In the genomic region with DNA sequence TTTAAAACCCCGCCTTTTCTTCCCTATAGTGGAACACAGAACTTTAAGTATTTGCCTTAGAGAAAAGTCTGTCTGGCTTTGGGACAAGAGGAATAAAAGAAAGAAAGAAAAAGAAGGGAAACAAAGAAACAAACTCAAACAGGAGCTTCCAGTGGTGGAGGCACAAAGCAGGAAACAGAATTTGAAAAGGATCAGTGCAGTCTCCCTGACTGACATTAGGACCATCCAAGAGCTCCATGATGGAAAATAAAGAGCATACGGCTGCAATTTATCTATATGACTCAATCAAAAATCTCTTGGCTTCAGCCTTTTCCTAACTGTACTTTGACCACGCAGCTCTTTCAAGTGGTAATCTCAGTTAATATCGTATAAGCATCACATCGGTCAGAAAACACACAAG, we compare ENCODE assay signal across 9 mouse cellular contexts. TPM values are rescaled to one million over a fixed set of nuclear protein-coding genes. Genes with fewer than 3 reads are reported as not detected.
A peak's percentile ranks its signal among the peaks of the same experiment; 100 is the strongest.
DNase-seq lines count a peak whose midpoint lies in the region; ATAC-seq and TF ChIP-seq lines count a peak whose summit lies in the region.
"Had no signal": no experiment of that assay in that cellular context is flagged by ENCODE, and none has a peak within 500 bp of the region (broad histone marks: within the 10 kb centered on the region; RNA-seq: fewer than 3 reads in every experiment).

No protein-coding gene starts in this region.

- H3K4me2 ChIP-seq in kidney, postnatal 0 days (ENCODE audit: low read length), result peak overlapping the region; percentile 69
- peak overlapping the region; percentile 73 for H3K4me2 ChIP-seq in forebrain, embryonic 12.5 days
- H3K4me2 ChIP-seq in limb, embryonic 11.5 days (ENCODE audit: low read depth, severe bottlenecking), result peak overlapping the region; percentile 54
- peak overlapping the region; percentile 88 for H3K4me2 ChIP-seq in neural tube, embryonic 13.5 days

- H3K9me3 ChIP-seq in kidney, postnatal 0 days (replicated peaks; ENCODE audit: low read length), result no peaks in the 10 kb centered on the region
- H3K9me3 ChIP-seq in forebrain, embryonic 12.5 days, result no peaks in the 10 kb centered on the region
- no peaks in the 10 kb centered on the region for H3K9me3 ChIP-seq in limb, embryonic 11.5 days (ENCODE audit: control insufficient read depth, low read length)
- no peaks in the 10 kb centered on the region for H3K9me3 ChIP-seq in neural tube, embryonic 13.5 days

- H3K36me3 ChIP-seq in kidney, postnatal 0 days (ENCODE audit: insufficient read depth, low read length), result no peaks in the 10 kb centered on the region
- no peaks in the 10 kb centered on the region for H3K36me3 ChIP-seq in forebrain, embryonic 12.5 days (replicated peaks)
- no peaks in the 10 kb centered on the region for H3K36me3 ChIP-seq in limb, embryonic 11.5 days (ENCODE audit: control insufficient read depth, insufficient read depth, low read length)
- H3K36me3 ChIP-seq in neural tube, embryonic 13.5 days, result no peaks in the 10 kb centered on the region

- H3K27ac ChIP-seq in kidney, postnatal 0 days, result no peak overlapping the region
- no peak overlapping the region for H3K27ac ChIP-seq in forebrain, embryonic 12.5 days
- no peak overlapping the region for H3K27ac ChIP-seq in limb, embryonic 11.5 days (replicated peaks; ENCODE audit: low read depth, low read length)
- no peak overlapping the region for H3K27ac ChIP-seq in neural tube, embryonic 13.5 days (replicated peaks)

- no peak for TF ChIP-seq CTCF in kidney, postnatal 0 days (IDR thresholded peaks at IDR 0.05; ENCODE audit: low read depth)

- no peak for DNase-seq in kidney, postnatal 0 days (ENCODE audit: low spot score)
- DNase-seq in kidney, postnatal 4 days, result no peak
- no peak for DNase-seq in limb, embryonic 11.5 days (ENCODE audit: low spot score)
- no peak for DNase-seq in right cerebral cortex, adult 2 months (ENCODE audit: low spot score in 2 of 2)
- no peak for DNase-seq in gastrocnemius, postnatal 4 days (ENCODE audit: low spot score in 2 of 2)

- H3K4me3 ChIP-seq in kidney, postnatal 0 days (replicated peaks; ENCODE audit: low read depth, low read length), result peak overlapping the region; percentile 25
- peak overlapping the region; percentile 46 for H3K4me3 ChIP-seq in forebrain, embryonic 12.5 days (replicated peaks)
- peak overlapping the region; percentile 32 for H3K4me3 ChIP-seq in limb, embryonic 11.5 days (ENCODE audit: low read depth, low read length)
- peak overlapping the region; percentile 50 for H3K4me3 ChIP-seq in neural tube, embryonic 13.5 days

- H3K4me1 ChIP-seq in kidney, postnatal 0 days (replicated peaks; ENCODE audit: insufficient read depth, low read length), result no peaks in the 10 kb centered on the region
- H3K4me1 ChIP-seq in forebrain, embryonic 12.5 days, result peaks cover 8% of the 10 kb centered on the region
- H3K4me1 ChIP-seq in limb, embryonic 11.5 days (ENCODE audit: control insufficient read depth, insufficient read depth, low read length), result no peaks in the 10 kb centered on the region
- peaks cover 8% of the 10 kb centered on the region; the same call in 1 of the 2 replicates for H3K4me1 ChIP-seq in neural tube, embryonic 13.5 days (replicated peaks)

- H3K27me3 ChIP-seq in kidney, postnatal 0 days (ENCODE audit: insufficient read depth, low read length), result no peaks in the 10 kb centered on the region
- 0 out of 2 replicates have a peak, but pooled peaks cover 4% of the 10 kb centered on the region for H3K27me3 ChIP-seq in forebrain, embryonic 12.5 days
- no peaks in the 10 kb centered on the region for H3K27me3 ChIP-seq in limb, embryonic 11.5 days (ENCODE audit: control insufficient read depth, insufficient read depth, low read length)
- no peaks in the 10 kb centered on the region for H3K27me3 ChIP-seq in neural tube, embryonic 13.5 days

- H3K9ac ChIP-seq in kidney, postnatal 0 days (ENCODE audit: low read depth, low read length), result no peak overlapping the region
- H3K9ac ChIP-seq in forebrain, embryonic 12.5 days, result peak overlapping the region; percentile 47
- H3K9ac ChIP-seq in limb, embryonic 11.5 days (ENCODE audit: low read length), result peak overlapping the region; percentile 65
- H3K9ac ChIP-seq in neural tube, embryonic 13.5 days, result peak overlapping the region; percentile 69

- 28% methylated on average over 5 of the region's 5 CpGs for WGBS in kidney, postnatal 0 days
- 22% methylated on average over 5 of the region's 5 CpGs for WGBS in forebrain, embryonic 12.5 days
- WGBS in limb, embryonic 11.5 days, result 37% methylated on average over 5 of the region's 5 CpGs
- 21% methylated on average over 5 of the region's 5 CpGs for WGBS in neural tube, embryonic 13.5 days

- no peak for ATAC-seq in kidney, postnatal 0 days (replicated peaks; ENCODE audit: low FRiP score, low read depth)
- ATAC-seq in forebrain, embryonic 12.5 days (ENCODE audit: low FRiP score), result no peak
- no peak for ATAC-seq in limb, embryonic 11.5 days (ENCODE audit: insufficient number of reproducible peaks, low FRiP score, low TSS enrichment, low read depth)
- ATAC-seq in neural tube, embryonic 13.5 days (ENCODE audit: low read depth), result peak; percentile 54; the same call in 1 of the 2 replicates
- no peak for ATAC-seq in activated CD4-positive, CD25-positive, alpha-beta regulatory T cell, adult 4 months

RNA-seq across cellular contexts. Expression of a gene that starts 0.6 kb away (rescaled TPM):
- 0.45 and 0.52 TPM in 2 replicates for polyA plus RNA-seq in kidney, postnatal 0 days (2015; fragmentation: Nextera tagmentation; extraction: Ambion mirVana)
- not detected in 2 replicates for polyA plus RNA-seq in forebrain, embryonic 12.5 days (2016; fragmentation: Nextera tagmentation; extraction: Ambion mirVana)
- not detected in 2 replicates for polyA plus RNA-seq in limb, embryonic 11.5 days (2014; fragmentation: Nextera tagmentation; extraction: Ambion mirVana)
- polyA plus RNA-seq in neural tube, embryonic 13.5 days (2015; fragmentation: Nextera tagmentation; extraction: Ambion mirVana), result 0.59 TPM in 1 of 2 replicates, not detected in the other
- under 1 TPM in 1 of 2 experiments, not detected in 1; 0.52 TPM for total RNA-seq in gastrocnemius, postnatal 4 days (2021)
- not detected for polyA plus RNA-seq in activated CD4-positive, CD25-positive, alpha-beta regulatory T cell, adult 4 months (2017; shearing (Covaris generic))
- polyA plus RNA-seq: gonadal fat pad, adult 2 months had no signal

RNA-seq across cellular contexts. Expression of a gene that starts 4.0 kb away (rescaled TPM):
- 0.13 TPM in 1 of 2 replicates, not detected in the other for polyA plus RNA-seq in kidney, postnatal 0 days (2015; fragmentation: Nextera tagmentation; extraction: Ambion mirVana)
- polyA plus RNA-seq in forebrain, embryonic 12.5 days (2016; fragmentation: Nextera tagmentation; extraction: Ambion mirVana), result not detected in 2 replicates
- polyA plus RNA-seq in limb, embryonic 11.5 days (2014; fragmentation: Nextera tagmentation; extraction: Ambion mirVana), result not detected in 2 replicates
- not detected in 2 replicates for polyA plus RNA-seq in neural tube, embryonic 13.5 days (2015; fragmentation: Nextera tagmentation; extraction: Ambion mirVana)
- under 1 TPM in 1 of 2 experiments, not detected in 1; 0.62 TPM for total RNA-seq in gastrocnemius, postnatal 4 days (2021)
- not detected for polyA plus RNA-seq in activated CD4-positive, CD25-positive, alpha-beta regulatory T cell, adult 4 months (2017; shearing (Covaris generic))
- polyA plus RNA-seq: gonadal fat pad, adult 2 months had no signal

RNA-seq across cellular contexts. Expression of a gene that starts 22.8 kb away (rescaled TPM):
- polyA plus RNA-seq in kidney, postnatal 0 days (2015; fragmentation: Nextera tagmentation; extraction: Ambion mirVana), result not detected in 2 replicates
- not detected in 2 replicates for polyA plus RNA-seq in forebrain, embryonic 12.5 days (2016; fragmentation: Nextera tagmentation; extraction: Ambion mirVana)
- not detected in 2 replicates for polyA plus RNA-seq in limb, embryonic 11.5 days (2014; fragmentation: Nextera tagmentation; extraction: Ambion mirVana)
- polyA plus RNA-seq in neural tube, embryonic 13.5 days (2015; fragmentation: Nextera tagmentation; extraction: Ambion mirVana), result 0.46 TPM in 1 of 2 replicates, not detected in the other
- total RNA-seq in gastrocnemius, postnatal 4 days (2021), result not detected
- not detected for polyA plus RNA-seq in activated CD4-positive, CD25-positive, alpha-beta regulatory T cell, adult 4 months (2017; shearing (Covaris generic))
- polyA plus RNA-seq: gonadal fat pad, adult 2 months had no signal

RNA-seq across cellular contexts. Expression of a gene that starts 48.0 kb away (rescaled TPM):
- polyA plus RNA-seq in kidney, postnatal 0 days (2015; fragmentation: Nextera tagmentation; extraction: Ambion mirVana), result not detected in 2 replicates
- polyA plus RNA-seq in forebrain, embryonic 12.5 days (2016; fragmentation: Nextera tagmentation; extraction: Ambion mirVana), result not detected in 2 replicates
- not detected in 2 replicates for polyA plus RNA-seq in limb, embryonic 11.5 days (2014; fragmentation: Nextera tagmentation; extraction: Ambion mirVana)
- not detected in 2 replicates for polyA plus RNA-seq in neural tube, embryonic 13.5 days (2015; fragmentation: Nextera tagmentation; extraction: Ambion mirVana)
- not detected for total RNA-seq in gastrocnemius, postnatal 4 days (2021)
- polyA plus RNA-seq in activated CD4-positive, CD25-positive, alpha-beta regulatory T cell, adult 4 months (2017; shearing (Covaris generic)), result not detected
- polyA plus RNA-seq: gonadal fat pad, adult 2 months had no signal

RNA-seq across cellular contexts. Expression of a gene that starts 53.8 kb away (rescaled TPM):
- polyA plus RNA-seq in kidney, postnatal 0 days (2015; fragmentation: Nextera tagmentation; extraction: Ambion mirVana), result not detected in 2 replicates
- not detected in 2 replicates for polyA plus RNA-seq in forebrain, embryonic 12.5 days (2016; fragmentation: Nextera tagmentation; extraction: Ambion mirVana)
- polyA plus RNA-seq in limb, embryonic 11.5 days (2014; fragmentation: Nextera tagmentation; extraction: Ambion mirVana), result not detected in 2 replicates
- not detected in 2 replicates for polyA plus RNA-seq in neural tube, embryonic 13.5 days (2015; fragmentation: Nextera tagmentation; extraction: Ambion mirVana)
- total RNA-seq in gastrocnemius, postnatal 4 days (2021), result not detected
- polyA plus RNA-seq in activated CD4-positive, CD25-positive, alpha-beta regulatory T cell, adult 4 months (2017; shearing (Covaris generic)), result not detected
- polyA plus RNA-seq: gonadal fat pad, adult 2 months had no signal
